Mouse (Mus musculus): Measurements from ENCODE around the gene Lrr1.
"Not testable (repeated sequence)": the region's sequence is repeated elsewhere in the genome, so short reads cannot be mapped to it uniquely, and the experiment has no call there.

Lrr1 gene

DNA sequence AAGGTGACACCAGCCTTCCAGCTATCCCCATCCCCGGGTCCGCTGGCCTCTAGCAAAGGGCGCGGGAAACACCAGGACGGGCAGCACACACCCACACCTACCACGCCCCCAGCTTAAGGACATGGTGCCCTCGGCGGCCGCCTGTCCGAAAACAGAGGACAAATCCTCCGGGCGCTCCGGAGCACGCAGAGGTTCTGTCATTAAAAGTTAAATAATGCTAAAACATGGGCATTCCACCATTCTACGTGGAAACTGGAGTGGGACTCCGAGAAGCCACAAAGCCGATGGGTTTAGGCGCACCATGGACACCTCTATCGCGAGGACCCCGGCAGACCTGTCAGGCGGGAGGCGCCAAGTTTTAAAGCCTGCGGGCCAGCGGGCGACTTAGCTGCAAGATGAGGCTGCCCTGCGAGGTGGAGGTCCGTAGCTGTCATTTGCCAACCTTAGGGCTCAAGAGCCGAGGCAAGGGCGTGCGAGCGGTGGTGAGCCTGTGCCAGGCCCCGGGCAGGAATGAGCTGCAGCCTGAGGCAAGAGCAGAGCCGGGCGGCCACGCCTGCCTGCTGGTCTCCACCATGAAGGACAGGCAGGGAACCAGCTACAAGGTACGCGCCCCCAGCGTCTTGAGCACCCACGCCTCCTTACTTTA lies at the start of gene Lrr1:
Gene Lrr1, plus strand, starts transcription at position 354 of the 646 bp plus-strand sequence.
- peak; percentile 81 to 91 for DNase-seq (ENCODE audit: low spot score in 2 of 2)

DNA sequence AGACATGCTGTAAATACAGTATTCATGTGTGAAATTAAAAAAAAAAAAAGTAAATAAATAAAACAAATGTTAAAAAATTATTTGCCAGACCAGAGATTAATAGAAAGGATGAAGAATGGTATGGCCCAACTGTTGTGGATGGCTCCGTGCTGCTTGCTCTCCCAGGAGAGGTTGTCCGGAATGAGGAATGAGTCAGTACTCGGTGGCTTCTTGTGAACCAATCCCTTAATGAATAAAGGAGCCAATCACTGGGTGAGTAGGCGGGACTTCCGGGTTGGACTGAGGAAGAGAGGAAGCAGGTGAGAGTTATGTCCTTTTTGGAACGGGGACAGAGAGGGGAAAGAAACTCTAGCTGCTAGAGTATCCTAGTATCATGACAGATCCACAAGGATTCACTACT lies 48.7 kb upstream of the Lrr1 start:
- DNase-seq (ENCODE audit: low spot score in 2 of 2): no peak

DNA sequence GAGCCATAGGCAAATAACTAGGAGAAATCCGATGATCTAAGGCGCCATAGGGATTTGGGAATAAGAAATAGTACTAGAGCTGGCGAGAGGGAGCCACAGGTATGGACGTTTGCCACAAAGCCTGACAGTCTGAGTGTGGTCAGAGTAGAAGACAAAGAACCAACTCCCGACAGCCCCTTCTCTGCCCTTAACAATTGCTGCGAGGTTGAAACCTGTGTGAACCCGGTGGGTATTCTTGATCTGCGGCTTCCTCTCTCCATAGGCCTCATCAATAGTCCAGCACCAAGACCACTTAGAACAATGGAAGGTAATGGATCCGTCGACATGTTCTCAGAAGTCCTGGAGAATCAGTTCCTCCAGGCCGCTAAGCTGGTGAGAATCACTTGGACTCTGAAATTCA lies 45.8 kb upstream of the Lrr1 start:
- DNase-seq (ENCODE audit: low spot score in 2 of 2): no peak

DNA sequence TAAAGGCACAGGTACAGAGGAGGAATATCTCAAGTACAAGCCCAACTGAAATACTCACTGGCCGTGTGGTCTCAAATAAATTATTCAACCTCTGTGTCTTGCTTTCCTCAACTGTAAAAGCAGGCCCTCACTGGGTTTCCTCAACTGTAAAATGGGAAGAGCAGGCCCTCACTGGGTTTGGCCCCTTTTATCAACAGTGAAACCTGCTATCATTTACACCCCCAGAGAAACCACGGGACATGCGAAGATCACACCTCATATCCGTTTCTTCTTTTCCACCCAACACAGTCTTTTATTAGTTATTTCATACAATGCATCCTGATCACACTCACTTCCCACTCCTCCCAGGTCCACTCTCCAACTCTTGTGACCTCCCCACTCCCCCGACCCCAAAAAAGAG lies 43.5 kb upstream of the Lrr1 start:
- DNase-seq (ENCODE audit: low spot score in 2 of 2): no peak

DNA sequence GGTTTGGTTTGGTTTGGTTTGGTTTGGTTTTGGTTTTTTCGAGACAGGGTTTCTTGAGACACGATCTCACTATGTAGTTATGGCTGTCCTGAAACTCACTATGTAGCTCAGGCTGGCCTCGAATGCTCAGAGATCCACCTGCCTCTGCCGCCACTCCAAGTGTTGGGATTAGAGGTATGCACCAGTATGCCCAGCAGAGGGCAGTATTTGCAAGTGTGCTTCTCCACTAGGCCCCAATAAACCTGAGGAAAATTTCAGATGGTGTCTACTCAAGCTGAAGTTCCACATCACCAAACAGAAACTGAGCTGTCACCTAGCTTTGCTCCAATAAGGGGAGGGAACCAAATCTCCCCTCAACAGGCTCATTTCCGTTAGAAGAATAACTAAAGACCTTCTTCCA lies 41.4 kb upstream of the Lrr1 start:
- no peak for DNase-seq (ENCODE audit: low spot score in 2 of 2)

DNA sequence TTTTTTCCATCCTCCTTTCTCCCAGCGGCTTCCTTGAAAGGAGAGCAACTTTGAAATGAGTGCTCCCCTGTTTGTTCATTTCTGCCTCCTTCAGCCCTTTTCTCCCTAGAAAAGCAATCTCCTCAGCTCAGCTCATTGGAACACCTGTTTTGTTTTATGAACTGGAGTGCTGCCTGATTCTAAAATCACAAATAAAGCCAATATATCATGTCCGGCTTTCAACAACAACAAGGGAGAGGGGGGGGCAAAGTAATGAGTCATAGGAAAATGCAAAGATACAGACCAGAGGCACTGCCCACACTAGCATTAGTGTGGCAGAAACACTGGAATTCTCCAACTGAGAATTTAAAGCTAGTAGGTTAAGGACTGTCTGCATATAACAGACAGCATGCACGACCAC lies 41.0 kb upstream of the Lrr1 start:
- no peak for DNase-seq (ENCODE audit: low spot score in 2 of 2)

DNA sequence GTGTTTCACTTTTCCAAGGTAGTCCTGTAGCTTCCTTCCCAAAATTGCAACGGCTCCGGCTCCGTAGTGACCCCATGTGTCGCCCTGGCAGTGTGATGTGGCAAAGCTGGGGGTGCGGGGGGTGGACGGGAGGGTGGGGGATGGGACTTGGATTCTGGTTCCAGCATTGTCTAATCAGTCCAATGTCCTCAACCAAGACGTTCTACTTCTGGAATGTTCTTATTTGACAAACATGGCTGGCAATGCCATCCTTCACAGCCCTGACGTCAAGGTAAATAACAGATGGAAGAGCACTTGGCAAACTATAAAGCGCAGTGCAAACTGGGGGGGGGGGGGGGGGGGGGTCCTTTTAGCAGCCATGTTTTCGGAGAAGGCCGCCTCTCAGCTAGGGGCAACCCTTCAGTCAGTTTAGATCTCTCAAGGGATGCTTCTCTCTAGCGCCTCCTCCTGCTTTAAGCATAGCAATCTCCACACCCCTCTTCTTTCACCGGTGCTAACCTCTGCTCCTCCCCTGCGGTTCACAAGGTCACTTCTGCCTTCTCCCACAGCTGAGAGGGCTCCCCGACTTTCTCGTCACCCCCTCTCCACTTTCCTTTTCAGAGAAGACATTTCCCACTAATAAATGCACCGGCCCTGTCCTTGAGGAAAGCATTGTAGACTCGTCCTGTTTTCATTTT lies 38.8 kb upstream of the Lrr1 start:
- DNase-seq (ENCODE audit: low spot score in 2 of 2): no peak

DNA sequence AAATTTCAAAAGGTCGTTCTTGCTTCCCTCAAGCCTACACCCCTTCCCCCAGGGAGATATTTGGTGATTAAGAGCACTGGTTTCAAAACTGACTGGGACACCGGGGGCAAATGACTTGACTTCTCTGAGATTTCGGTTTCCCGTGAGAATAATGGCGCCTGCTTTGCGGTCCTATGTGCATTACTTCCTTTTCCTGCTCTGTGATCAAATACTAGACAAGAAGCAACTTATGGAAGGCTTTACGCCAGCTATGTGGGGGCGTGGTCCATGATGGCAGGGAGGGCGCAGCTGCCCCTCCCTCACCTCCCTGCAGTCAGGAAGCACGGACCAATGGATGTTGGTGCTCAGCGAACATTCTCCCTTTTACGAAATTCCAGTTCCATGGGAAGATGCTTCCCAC lies 38.1 kb upstream of the Lrr1 start:
- no peak for DNase-seq (ENCODE audit: low spot score in 2 of 2)

DNA sequence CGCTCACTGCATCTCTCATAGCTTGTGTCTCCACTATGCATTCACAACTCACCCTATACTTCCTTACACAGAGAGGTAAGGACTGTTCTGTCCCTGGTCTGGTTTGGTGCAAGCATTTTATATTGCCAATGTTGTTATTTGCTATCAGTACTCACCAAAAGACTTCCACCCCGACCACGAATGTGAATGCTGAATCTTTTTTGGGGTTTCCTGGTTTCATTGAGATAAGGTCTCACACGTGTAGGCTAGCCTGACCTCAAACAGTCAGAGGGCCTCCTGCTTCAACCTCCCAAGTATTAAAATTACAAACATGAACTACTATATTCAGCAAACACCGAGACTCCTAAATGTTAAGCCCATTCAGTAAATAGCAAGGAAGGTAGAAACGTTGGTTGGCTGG lies 37.3 kb upstream of the Lrr1 start:
- DNase-seq (ENCODE audit: low spot score in 2 of 2): no peak

DNA sequence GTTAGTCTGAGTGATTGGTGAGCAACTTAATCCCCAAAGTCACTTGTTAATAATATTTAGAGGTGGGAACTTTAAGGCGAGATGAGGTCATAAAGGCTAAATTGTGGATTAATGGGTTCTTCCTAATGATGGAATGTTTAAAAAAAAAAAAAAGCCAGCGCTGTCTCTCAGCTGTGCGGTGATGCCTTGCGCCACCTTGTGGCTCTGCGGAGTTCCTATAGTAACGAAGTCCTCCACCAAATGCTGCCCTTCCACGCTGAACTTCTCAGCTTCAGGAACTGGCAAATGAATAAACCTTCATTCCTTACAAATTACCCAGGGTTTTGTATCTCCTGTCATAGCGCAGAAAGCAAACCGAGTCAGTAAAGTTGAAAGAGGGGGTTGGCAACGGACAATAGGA lies 36.6 kb upstream of the Lrr1 start:
- peak; percentile 15 for DNase-seq (ENCODE audit: low spot score in 2 of 2)

DNA sequence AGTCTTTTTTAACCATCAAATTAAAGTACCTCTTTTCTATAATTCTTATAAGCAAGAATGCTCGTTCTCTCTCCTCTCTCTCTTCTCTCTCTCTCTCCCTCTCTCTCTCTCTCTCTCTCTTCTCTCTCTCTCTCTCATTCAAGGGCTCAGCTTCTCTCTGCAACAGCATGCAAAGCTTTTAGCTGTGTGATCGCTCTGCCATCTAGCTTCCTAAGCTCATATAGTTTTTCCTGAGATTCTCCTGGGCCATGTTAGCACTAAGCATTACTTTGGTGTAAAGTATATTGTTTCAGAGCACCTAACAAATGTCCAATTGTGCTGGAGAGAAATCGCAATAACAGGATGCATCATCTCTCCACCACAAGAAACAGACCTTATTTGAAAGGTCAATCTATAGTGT lies 29.4 kb upstream of the Lrr1 start:
- DNase-seq (ENCODE audit: low spot score in 2 of 2): no peak

DNA sequence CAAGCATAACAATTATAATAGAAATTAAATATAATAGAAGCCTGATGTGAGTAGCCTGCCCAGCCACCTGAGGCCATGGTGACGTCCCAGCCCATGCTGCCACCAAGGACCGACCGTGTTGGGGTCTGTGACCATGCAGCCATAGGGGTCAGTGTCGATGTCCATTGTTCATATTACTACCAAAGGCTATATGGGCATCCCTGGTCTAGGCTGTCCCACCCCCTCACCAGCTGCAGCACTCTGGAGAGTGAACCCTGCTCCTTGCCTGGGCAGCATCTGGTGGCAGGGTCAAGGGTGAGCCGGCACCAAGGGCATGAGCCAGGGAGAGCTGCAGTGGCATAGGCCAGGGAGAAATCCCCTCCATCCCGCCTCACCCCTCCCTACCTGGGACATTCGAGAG lies 28.8 kb upstream of the Lrr1 start:
- DNase-seq (ENCODE audit: low spot score in 2 of 2): no peak

DNA sequence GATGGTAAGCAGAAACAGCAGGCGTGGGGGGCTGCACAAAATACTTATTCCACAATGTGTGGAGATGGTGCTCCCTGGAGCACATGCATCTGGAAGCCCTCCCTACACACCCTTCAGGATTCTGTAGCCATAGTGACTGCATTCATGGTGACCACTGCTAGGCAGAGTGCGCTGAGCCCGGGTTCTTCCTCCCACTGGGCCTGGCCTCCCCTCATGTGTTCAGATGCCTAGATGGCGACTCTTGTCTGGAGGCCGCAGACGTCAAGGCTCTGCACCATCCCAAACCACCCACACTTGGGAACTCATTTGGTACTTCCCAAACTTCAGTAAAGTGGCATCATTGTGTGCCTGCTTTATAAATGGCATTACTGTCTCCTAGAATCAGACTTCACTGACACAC lies 25.2 kb upstream of the Lrr1 start:
- no peak for DNase-seq (ENCODE audit: low spot score in 2 of 2)

DNA sequence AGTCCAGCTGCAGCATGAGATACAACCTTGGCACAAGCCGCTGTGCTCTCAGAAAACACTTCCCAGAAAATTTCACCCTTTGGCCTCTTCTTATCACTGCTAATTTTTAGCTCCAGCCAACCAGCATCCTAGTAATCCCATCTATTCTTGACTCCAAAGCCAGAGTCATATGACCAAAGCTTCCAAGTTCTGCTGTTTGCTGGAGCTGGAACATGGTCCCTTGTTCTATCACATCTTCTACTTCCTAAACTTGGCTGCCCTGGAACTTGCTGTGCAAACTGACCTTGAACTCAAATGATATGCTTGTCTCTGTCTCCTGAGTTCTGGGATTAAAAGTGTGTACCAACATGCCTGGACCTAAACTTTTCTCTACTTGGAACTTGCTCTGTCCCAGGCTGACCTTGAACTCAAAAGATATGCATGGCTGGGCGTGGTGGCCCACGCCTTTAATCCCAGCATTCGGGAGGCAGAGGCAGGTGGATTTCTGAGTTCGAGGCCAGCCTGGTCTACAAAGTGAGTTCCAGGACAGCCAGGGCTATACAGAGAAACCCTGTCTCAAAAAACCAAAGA lies 21.4 kb upstream of the Lrr1 start:
- no peak for DNase-seq (ENCODE audit: low spot score in 2 of 2)

DNA sequence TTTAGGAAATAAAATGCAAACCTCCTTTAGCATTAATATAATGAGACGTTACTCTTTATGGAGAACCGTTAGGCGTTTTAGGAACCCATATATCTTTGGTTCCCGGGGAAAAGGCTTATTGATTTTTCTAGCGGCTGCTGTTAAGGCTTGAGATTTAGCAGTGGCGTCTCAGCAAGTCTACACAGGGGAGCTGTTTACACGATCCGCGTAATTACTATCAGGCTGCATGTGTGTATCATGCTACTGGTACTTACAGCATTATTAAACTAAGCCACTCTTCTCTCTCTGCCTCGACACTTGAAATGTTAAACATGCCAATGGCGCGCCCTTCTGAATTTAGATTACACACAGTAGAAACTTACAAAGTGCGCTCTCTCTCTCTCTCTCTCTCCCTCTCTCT lies 18.6 kb upstream of the Lrr1 start:
- no peak for DNase-seq (ENCODE audit: low spot score in 2 of 2)

DNA sequence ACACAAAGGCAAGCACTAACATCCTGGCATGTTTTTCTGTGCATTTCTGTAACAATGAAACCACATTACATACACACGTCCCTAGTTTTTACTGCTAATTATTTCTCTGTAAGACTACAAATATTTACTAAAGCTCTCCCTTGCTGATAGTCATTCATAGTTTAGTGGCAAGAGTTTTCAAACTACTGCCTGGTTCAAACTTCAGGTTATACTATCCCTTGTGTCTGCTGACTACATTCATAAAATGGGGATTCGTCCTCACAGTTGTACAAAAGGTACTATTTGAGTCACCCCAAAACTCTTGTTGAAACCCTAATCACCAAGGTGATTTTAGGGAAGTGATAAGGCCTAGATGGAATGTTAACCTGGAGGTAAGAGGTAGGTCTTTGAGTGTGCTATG lies 12.7 kb upstream of the Lrr1 start:
- no peak for DNase-seq (ENCODE audit: low spot score in 2 of 2)

DNA sequence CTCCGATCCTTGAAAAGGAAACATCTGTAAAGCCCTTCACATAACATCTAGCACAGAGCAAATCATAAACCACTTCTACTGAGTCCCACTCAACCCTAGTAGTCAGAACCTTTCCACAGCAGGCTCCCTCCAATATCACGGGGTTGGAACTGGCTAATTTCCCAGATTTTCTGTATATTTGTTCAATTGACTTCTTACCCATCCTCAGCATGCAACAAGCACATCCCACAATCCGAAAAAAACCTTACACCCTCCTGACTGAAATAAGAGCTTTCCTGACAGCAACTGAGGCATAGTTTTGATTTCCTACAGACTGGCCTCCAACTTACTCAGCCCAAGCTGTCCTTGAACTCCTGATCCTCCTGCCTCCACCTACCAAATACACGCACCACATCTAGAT lies 12.2 kb upstream of the Lrr1 start:
- DNase-seq (ENCODE audit: low spot score in 2 of 2): no peak

DNA sequence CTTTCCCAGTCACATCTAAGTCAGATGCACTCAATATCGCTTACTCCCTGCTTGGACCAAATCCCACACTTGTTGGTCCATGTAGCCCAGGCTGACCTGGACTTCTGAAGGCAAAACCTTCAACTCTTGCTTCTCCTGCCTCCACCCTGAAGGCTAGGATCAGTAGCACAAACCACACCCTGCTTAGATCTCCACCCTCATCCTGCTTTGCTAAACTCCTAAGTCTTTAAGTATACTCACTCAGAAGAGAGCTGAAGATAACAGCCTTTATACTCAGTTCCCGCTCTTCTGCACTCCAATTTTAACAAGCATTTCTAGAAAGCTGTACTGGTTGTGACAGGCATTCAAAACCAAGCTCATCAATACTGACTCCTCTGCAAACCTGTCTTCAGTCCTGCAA lies 11.5 kb upstream of the Lrr1 start:
- no peak for DNase-seq (ENCODE audit: low spot score in 2 of 2)

DNA sequence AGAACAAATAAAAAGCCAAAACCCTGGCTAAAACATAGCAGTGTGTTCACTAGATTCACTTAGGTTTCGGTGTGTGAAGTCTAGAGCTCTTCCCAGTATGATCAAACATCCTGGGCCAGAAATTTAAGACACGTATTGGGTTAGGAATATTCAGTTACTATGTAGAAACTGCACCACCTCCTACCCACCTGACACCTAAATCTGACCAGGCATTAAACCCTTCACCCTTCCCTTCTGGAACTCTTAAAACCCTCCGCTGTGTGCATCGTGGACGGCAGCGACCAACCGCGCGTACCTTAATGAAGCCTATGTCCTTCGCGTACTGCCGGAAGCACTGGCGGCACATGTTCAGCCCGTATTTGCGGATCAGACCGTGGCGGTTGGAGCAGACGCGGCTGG lies 10.2 kb upstream of the Lrr1 start:
- no peak for DNase-seq (ENCODE audit: low spot score in 2 of 2)

DNA sequence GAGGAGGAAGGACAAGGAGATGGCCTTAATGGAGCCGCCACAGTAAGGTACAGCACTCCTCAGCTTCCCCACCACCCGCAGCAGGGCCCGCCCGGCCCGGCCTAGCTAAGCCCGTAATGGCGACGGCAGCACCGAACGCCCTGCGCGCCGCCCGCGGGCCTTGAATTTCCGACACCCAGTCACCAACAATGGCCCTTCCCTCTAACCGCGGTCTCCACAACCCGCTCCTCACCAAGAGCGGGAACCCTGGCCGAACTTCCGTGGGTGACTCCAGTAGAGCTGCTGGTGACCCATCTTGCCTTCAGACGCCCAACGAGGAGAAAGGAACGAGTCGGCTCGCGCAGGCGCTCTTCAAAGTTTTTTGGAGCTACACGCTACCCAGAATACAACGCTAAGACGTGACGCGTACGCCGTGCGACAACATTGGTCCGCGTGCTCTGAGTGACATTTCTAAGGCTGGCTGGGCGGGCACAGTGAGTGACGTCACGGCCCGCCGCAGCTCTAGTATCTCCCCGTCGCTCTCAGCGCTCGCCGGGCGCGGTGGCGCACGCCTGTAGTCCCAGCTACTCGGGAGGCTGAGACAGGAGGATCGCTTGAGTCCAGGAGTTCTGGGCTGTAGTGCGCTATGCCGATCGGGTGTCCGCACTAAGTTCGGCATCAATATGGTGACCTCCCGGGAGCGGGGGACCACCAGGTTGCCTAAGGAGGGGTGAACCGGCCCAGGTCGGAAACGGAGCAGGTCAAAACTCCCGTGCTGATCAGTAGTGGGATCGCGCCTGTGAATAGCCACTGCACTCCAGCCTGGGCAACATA lies 9.6 kb upstream of the Lrr1 start, which contains the start of gene Rps29:
Gene Rps29, minus strand, starts transcription at position 422 of the 813 bp plus-strand sequence.
- DNase-seq (ENCODE audit: low spot score in 2 of 2): peak; percentile 97

DNA sequence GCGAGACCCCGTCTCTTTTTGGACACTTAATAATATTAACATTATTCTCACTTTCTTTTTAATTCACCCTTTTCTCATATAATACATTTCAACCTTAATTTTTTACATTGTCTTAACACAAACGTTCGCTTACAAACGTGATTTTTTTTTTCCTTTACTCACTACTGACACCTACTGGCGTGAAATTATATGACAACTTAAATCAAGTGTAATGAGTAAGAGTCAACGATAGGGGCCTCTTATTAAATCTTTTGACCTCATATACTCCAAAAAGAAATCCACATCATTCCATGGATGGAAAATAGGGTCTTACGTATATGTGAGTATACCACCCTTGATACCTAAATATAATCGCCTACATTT lies 9.1 kb upstream of the Lrr1 start:
- DNase-seq (ENCODE audit: low spot score in 2 of 2): no peak

DNA sequence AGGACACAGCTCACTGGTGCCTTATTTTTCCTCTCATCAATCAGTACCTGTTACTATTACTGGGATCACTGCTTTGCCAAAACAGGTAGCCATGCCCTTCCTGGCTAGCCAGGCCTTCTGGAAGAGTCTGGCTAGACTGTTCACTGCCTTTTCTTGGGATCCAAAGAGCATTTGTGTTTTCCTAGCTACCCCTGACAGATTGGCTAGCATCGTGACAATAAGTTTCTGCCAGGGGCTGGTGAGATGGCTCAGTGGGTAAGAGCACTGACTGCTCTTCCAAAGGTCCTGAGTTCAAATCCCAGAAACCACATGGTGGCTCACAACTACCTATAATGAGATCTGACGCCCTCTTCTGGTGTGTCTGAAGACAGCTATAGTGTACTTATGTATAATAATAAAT lies 7.9 kb upstream of the Lrr1 start:
- DNase-seq (ENCODE audit: low spot score in 2 of 2): not testable (repeated sequence)

DNA sequence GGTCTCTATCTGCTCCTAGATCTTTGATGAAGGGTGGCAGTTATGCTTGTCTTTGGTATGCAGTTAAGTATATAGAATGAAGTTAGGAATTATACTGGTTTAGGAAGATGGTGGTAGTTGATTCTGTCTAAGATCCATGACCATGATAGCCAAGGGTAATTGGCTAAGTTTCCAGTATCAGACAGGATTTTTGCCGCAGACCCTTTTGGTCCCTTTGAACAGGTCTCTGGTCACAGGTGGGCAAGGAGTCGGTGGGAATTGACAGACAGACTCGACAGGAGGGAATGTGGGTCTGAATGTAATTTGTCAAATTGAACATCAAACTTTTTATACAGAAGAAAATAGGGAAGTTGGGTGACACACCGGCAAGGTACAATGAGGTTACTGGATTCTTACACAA lies 5.0 kb upstream of the Lrr1 start:
- not testable (repeated sequence) for DNase-seq (ENCODE audit: low spot score in 2 of 2)

Data from frontal cortex, postnatal 25 days (tissue).